Mouse (Mus musculus): Measurements from ENCODE around the gene Kif5c. TPM values are rescaled to one million over a fixed set of nuclear protein-coding genes. Genes with fewer than 3 reads are reported as not detected.
A peak's percentile ranks its signal among the peaks of the same experiment; 100 is the strongest.

Gene Kif5c
- polyA plus RNA-seq, 1 experiment from 2014 or later, result 4.4 TPM

GRCm38 (mm10) chr2:49732745-49733655 lies 113.9 kb downstream of the Kif5c start:
- Histone ChIP-seq H3K4me2 (ENCODE audit: low read depth, low read length) (no peak overlapping the region), H3K4me3 (ENCODE audit: low read length) (no peak overlapping the region)
- ATAC-seq, result no peak

GRCm38 (mm10) chr2:49733656-49734008 lies 114.5 kb downstream of the Kif5c start:
- Histone ChIP-seq H3K27ac (ENCODE audit: low read length) (no peak overlapping the region), H3K9ac (ENCODE audit: low read depth, low read length) (no peak overlapping the region), H3K36me3 (ENCODE audit: control insufficient read depth, insufficient read depth, low read length) (no peaks in the 10 kb centered on the region), H3K4me3 (ENCODE audit: low read length) (no peak overlapping the region), H3K4me1 (ENCODE audit: control insufficient read depth, insufficient read depth, low read length) (peaks cover 7% of the 10 kb centered on the region; the same call in 1 of the 2 replicates), H3K4me2 (ENCODE audit: low read depth, low read length) (no peak overlapping the region), H3K27me3 (replicated peaks; ENCODE audit: control insufficient read depth, insufficient read depth, low read length) (no peaks in the 10 kb centered on the region), H3K9me3 (ENCODE audit: control insufficient read depth, low read length) (no peaks in the 10 kb centered on the region)
- WGBS, result 66% methylated on average over 7 of the region's 7 CpGs
- no peak for ATAC-seq

More at GRCm38 (mm10) chr2:49732745-49733655, 113.9 kb downstream of the Kif5c start:
- Histone ChIP-seq H3K9me3 (ENCODE audit: control insufficient read depth, low read length) (no peaks in the 10 kb centered on the region), H3K27ac (ENCODE audit: low read length) (no peak overlapping the region), H3K9ac (ENCODE audit: low read depth, low read length) (no peak overlapping the region), H3K27me3 (replicated peaks; ENCODE audit: control insufficient read depth, insufficient read depth, low read length) (no peaks in the 10 kb centered on the region), H3K36me3 (ENCODE audit: control insufficient read depth, insufficient read depth, low read length) (no peaks in the 10 kb centered on the region), H3K4me1 (ENCODE audit: control insufficient read depth, insufficient read depth, low read length) (peaks cover 7% of the 10 kb centered on the region; the same call in 1 of the 2 replicates)
- WGBS, result 70% methylated on average over 11 of the region's 11 CpGs

- H3K9ac ChIP-seq (ENCODE audit: low read depth, low read length), result no peak overlapping the region
- H3K27me3 ChIP-seq (replicated peaks; ENCODE audit: control insufficient read depth, insufficient read depth, low read length), result no peaks in the 10 kb centered on the region
- H3K27ac ChIP-seq (ENCODE audit: low read length), result no peak overlapping the region
- no peak overlapping the region for H3K4me3 ChIP-seq (ENCODE audit: low read length)
- H3K36me3 ChIP-seq (ENCODE audit: control insufficient read depth, insufficient read depth, low read length), result no peaks in the 10 kb centered on the region
- H3K4me1 ChIP-seq (ENCODE audit: control insufficient read depth, insufficient read depth, low read length), result peaks cover 7% of the 10 kb centered on the region; the same call in 1 of the 2 replicates
- H3K4me2 ChIP-seq (ENCODE audit: low read depth, low read length), result no peak overlapping the region
- 49% methylated on average over 7 of the region's 7 CpGs for WGBS
- peak; percentile 58 for ATAC-seq
- H3K9me3 ChIP-seq (ENCODE audit: control insufficient read depth, low read length), result no peaks in the 10 kb centered on the region
Measured at GRCm38 (mm10) chr2:49734013-49734780, 115.1 kb downstream of the Kif5c start.

DNA sequence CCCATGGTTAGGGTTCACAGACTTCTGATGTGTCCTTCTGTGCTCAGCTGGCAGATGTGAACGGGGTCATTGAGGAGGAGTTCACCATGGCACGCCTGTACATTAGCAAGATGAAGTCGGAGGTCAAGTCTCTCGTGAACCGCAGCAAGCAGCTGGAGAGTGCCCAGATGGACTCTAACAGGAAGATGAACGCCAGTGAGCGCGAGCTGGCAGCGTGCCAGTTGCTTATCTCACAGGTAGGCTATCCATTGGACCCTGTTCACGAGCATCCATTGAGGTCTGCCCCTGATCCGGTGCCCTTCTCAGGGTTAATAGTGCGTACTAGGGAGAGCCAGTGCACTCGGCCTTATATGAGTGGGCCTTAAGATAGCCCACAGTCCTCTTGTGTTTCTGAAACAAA lies 116.3 kb downstream of the Kif5c start:
- H3K27ac ChIP-seq (ENCODE audit: low read length), result no peak overlapping the region
- no peaks in the 10 kb centered on the region for H3K27me3 ChIP-seq (replicated peaks; ENCODE audit: control insufficient read depth, insufficient read depth, low read length)
- ATAC-seq, result no peak
- H3K4me3 ChIP-seq (ENCODE audit: low read length), result no peak overlapping the region
- 70% methylated on average over 13 of the region's 13 CpGs for WGBS
- H3K9me3 ChIP-seq (ENCODE audit: control insufficient read depth, low read length), result no peaks in the 10 kb centered on the region
- H3K9ac ChIP-seq (ENCODE audit: low read depth, low read length), result no peak overlapping the region
- H3K4me2 ChIP-seq (ENCODE audit: low read depth, low read length), result no peak overlapping the region
- peaks cover 3% of the 10 kb centered on the region; the same call in 1 of the 2 replicates for H3K4me1 ChIP-seq (ENCODE audit: control insufficient read depth, insufficient read depth, low read length)
- H3K36me3 ChIP-seq (ENCODE audit: control insufficient read depth, insufficient read depth, low read length), result no peaks in the 10 kb centered on the region

DNA sequence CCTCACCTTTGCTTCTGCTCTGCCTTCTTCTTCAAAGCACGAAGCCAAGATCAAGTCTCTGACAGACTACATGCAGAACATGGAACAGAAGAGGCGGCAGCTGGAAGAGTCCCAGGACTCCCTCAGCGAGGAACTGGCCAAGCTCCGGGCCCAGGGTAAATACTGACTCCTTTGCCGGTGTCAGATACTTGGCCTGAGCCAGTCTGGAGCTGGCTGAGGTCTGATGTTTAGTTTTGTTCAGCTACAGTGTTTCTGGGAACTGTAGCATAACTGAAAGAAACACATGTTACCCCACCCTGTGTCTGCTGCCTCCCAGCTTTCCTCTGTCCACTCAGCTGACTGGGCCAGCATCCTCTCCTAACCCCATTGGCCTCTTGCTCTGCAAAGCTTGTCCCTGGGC lies 119.9 kb downstream of the Kif5c start:
- ATAC-seq, result peak; percentile 61
- no peak overlapping the region for H3K4me2 ChIP-seq (ENCODE audit: low read depth, low read length)

GRCm38 (mm10) chr2:49741026-49741425 lies 121.9 kb downstream of the Kif5c start:
- no peaks in the 10 kb centered on the region for H3K9me3 ChIP-seq (ENCODE audit: control insufficient read depth, low read length)
- no peak overlapping the region for H3K27ac ChIP-seq (ENCODE audit: low read length)
- WGBS, result 72% methylated on average over 6 of the region's 6 CpGs
- H3K9ac ChIP-seq (ENCODE audit: low read depth, low read length), result no peak overlapping the region
- no peak for ATAC-seq
- no peaks in the 10 kb centered on the region for H3K36me3 ChIP-seq (ENCODE audit: control insufficient read depth, insufficient read depth, low read length)
- H3K27me3 ChIP-seq (replicated peaks; ENCODE audit: control insufficient read depth, insufficient read depth, low read length), result no peaks in the 10 kb centered on the region
- no peak overlapping the region for H3K4me2 ChIP-seq (ENCODE audit: low read depth, low read length)
- no peak overlapping the region for H3K4me3 ChIP-seq (ENCODE audit: low read length)
- peaks cover 8% of the 10 kb centered on the region for H3K4me1 ChIP-seq (ENCODE audit: control insufficient read depth, insufficient read depth, low read length)

More for the DNA sequence above, 119.9 kb downstream of the Kif5c start:
- Histone ChIP-seq H3K9ac (ENCODE audit: low read depth, low read length) (no peak overlapping the region), H3K4me1 (ENCODE audit: control insufficient read depth, insufficient read depth, low read length) (peaks cover 5% of the 10 kb centered on the region; the same call in 1 of the 2 replicates), H3K27me3 (replicated peaks; ENCODE audit: control insufficient read depth, insufficient read depth, low read length) (no peaks in the 10 kb centered on the region), H3K9me3 (ENCODE audit: control insufficient read depth, low read length) (no peaks in the 10 kb centered on the region), H3K36me3 (ENCODE audit: control insufficient read depth, insufficient read depth, low read length) (no peaks in the 10 kb centered on the region), H3K27ac (ENCODE audit: low read length) (no peak overlapping the region), H3K4me3 (ENCODE audit: low read length) (no peak overlapping the region)
- WGBS, result 51% methylated on average over 5 of the region's 5 CpGs

DNA sequence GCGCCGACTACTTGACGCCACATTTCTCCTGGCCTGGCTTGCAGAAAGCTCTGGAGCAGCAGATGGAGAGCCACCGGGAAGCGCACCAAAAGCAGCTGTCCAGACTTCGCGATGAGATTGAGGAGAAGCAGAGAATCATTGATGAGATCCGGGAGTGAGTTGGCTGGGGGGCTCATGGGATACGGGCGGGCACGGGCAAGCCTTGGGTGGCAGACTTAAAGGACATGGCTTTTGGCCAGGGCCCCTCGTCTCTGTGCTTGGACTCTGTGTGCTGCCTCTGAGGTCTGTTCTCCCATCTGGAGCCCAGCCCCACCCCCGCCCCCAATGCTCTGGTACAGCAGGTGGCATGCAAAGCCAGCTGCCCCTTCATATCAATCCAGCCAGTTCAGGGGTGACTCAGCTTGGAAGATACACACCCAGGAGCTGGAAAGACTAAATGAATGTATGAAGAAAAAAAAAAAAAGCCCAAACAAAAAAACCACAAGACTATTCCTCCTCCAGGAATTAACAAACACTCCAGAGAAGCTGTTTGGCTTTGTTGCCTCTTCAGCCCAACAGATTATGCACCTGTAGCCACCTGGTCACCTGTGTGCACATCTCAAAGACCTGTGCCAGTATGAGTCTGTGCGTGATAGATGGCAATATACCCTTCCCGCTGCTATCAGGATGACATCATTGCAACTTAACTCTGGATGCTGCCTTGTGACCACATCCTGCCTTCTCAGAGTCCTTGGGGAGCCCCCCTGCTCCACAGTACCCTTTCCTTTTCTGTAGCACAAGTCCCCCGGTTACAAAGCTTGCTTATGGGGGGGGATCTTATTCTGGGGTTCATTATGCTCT lies 123.0 kb downstream of the Kif5c start:
- Histone ChIP-seq H3K27me3 (replicated peaks; ENCODE audit: control insufficient read depth, insufficient read depth, low read length) (no peaks in the 10 kb centered on the region), H3K9me3 (ENCODE audit: control insufficient read depth, low read length) (no peaks in the 10 kb centered on the region), H3K4me1 (ENCODE audit: control insufficient read depth, insufficient read depth, low read length) (peaks cover 8% of the 10 kb centered on the region), H3K27ac (ENCODE audit: low read length) (no peak overlapping the region), H3K36me3 (ENCODE audit: control insufficient read depth, insufficient read depth, low read length) (no peaks in the 10 kb centered on the region), H3K4me2 (ENCODE audit: low read depth, low read length) (no peak overlapping the region), H3K9ac (ENCODE audit: low read depth, low read length) (no peak overlapping the region), H3K4me3 (ENCODE audit: low read length) (no peak overlapping the region)
- ATAC-seq, result no peak
- 69% methylated on average over 16 of the region's 16 CpGs for WGBS

- Histone ChIP-seq H3K27ac (ENCODE audit: low read length) (no peak overlapping the region), H3K4me1 (ENCODE audit: control insufficient read depth, insufficient read depth, low read length) (peaks cover 8% of the 10 kb centered on the region)
- 83% methylated on average over 4 of the region's 4 CpGs for WGBS
Measured at GRCm38 (mm10) chr2:49742919-49743318, 123.8 kb downstream of the Kif5c start.

DNA sequence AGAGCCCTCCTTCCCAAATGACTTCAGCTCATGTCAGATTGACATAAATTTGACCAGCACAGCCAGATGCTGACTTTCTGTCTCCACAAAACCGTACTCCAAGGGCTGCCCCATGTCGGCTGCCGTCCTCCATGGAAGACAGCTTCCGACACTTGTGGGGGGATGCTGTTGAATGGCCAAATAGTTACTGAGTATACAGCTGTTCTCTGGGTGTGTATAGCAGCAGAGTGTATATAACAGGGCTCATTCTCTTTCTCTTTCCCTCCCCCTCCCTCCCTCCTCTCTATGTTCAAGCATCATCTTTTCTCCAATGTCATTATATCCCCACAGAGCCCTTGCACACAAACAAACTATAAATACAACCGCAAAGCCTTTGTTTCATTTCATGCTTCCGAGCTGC lies 124.7 kb downstream of the Kif5c start:
- Histone ChIP-seq H3K9me3 (ENCODE audit: control insufficient read depth, low read length) (no peaks in the 10 kb centered on the region), H3K4me3 (ENCODE audit: low read length) (no peak overlapping the region), H3K36me3 (ENCODE audit: control insufficient read depth, insufficient read depth, low read length) (no peaks in the 10 kb centered on the region), H3K9ac (ENCODE audit: low read depth, low read length) (no peak overlapping the region), H3K4me2 (ENCODE audit: low read depth, low read length) (no peak overlapping the region), H3K27me3 (replicated peaks; ENCODE audit: control insufficient read depth, insufficient read depth, low read length) (no peaks in the 10 kb centered on the region), H3K4me1 (ENCODE audit: control insufficient read depth, insufficient read depth, low read length) (peaks cover 8% of the 10 kb centered on the region), H3K27ac (ENCODE audit: low read length) (no peak overlapping the region)
- no peak for ATAC-seq
- 56% methylated on average over 6 of the region's 6 CpGs for WGBS

More at GRCm38 (mm10) chr2:49742919-49743318, 123.8 kb downstream of the Kif5c start:
- Histone ChIP-seq H3K4me3 (ENCODE audit: low read length) (no peak overlapping the region), H3K4me2 (ENCODE audit: low read depth, low read length) (no peak overlapping the region), H3K9me3 (ENCODE audit: control insufficient read depth, low read length) (no peaks in the 10 kb centered on the region), H3K36me3 (ENCODE audit: control insufficient read depth, insufficient read depth, low read length) (no peaks in the 10 kb centered on the region), H3K27me3 (replicated peaks; ENCODE audit: control insufficient read depth, insufficient read depth, low read length) (no peaks in the 10 kb centered on the region), H3K9ac (ENCODE audit: low read depth, low read length) (no peak overlapping the region)
- ATAC-seq, result no peak

All from intestine, embryonic 16.5 days (tissue).